Mouse (Mus musculus): Measurements from ENCODE around the gene Mrps22. TPM values are rescaled to one million over a fixed set of nuclear protein-coding genes. Genes with fewer than 3 reads are reported as not detected.
A peak's percentile ranks its signal among the peaks of the same experiment; 100 is the strongest.

The Mrps22 gene
- polyA plus RNA-seq, 1 experiment from 2014 or later: 62.6 TPM

GRCm38 (mm10) chr9:98563137-98564126 is 38.0 kb downstream of the Mrps22 start, which contains the start of gene Copb2:
Copb2 (plus strand) TSS chr9:98563721.
- peak; percentile 100 for ATAC-seq (ENCODE audit: low FRiP score, low read depth)
- peaks cover 14% of the 10 kb centered on the region for H3K36me3 ChIP-seq
- H3K4me1 ChIP-seq: peaks cover 23% of the 10 kb centered on the region
- no peaks in the 10 kb centered on the region for H3K9me3 ChIP-seq
- peak within 1 kb of the TSS; percentile 97 for H3K4me3 ChIP-seq
- under 1% methylated on average over 76 of the region's 76 CpGs for WGBS
- peak within 1 kb of the TSS; percentile 82 for H3K27ac ChIP-seq
- 0 out of 2 replicates have a peak, but pooled peaks cover 3% of the 10 kb centered on the region for H3K27me3 ChIP-seq
- H3K9ac ChIP-seq: peak within 1 kb of the TSS; percentile 96
- H3K4me2 ChIP-seq (replicated peaks): peak within 1 kb of the TSS; percentile 82

GRCm38 (mm10) chr9:98544042-98544441 is 57.4 kb downstream of the Mrps22 start:
- H3K4me3 ChIP-seq: no peak overlapping the region
- no peaks in the 10 kb centered on the region for H3K4me1 ChIP-seq
- WGBS: 79% methylated on average over 3 of the region's 3 CpGs
- H3K27ac ChIP-seq: no peak overlapping the region
- no peaks in the 10 kb centered on the region for H3K36me3 ChIP-seq
- H3K9ac ChIP-seq: no peak overlapping the region
- H3K9me3 ChIP-seq: no peaks in the 10 kb centered on the region
- ATAC-seq (ENCODE audit: low FRiP score, low read depth): no peak
- no peak overlapping the region for H3K4me2 ChIP-seq (replicated peaks)
- no peaks in the 10 kb centered on the region for H3K27me3 ChIP-seq

Other genes with a start within 250 kb of the Mrps22 start
- 48.7 and 55.7 TPM in 2 replicates for gene Rbp1, start 178.7 kb downstream of the Mrps22 start, polyA plus RNA-seq (2015; fragmentation: Nextera tagmentation; extraction: Ambion mirVana)
- 0.51 TPM in 1 of 2 replicates, not detected in the other for gene Rbp2, start 115.5 kb downstream of the Mrps22 start, polyA plus RNA-seq (2015; fragmentation: Nextera tagmentation; extraction: Ambion mirVana)
- gene Copb2, start 37.9 kb downstream of the Mrps22 start, polyA plus RNA-seq (2015; fragmentation: Nextera tagmentation; extraction: Ambion mirVana): 188 and 202 TPM in 2 replicates
- gene Prr23a1, start 240.8 kb upstream of the Mrps22 start, polyA plus RNA-seq (2015; fragmentation: Nextera tagmentation; extraction: Ambion mirVana): not detected in 2 replicates

Data from limb, embryonic 13.5 days (tissue).